Mouse (Mus musculus): Measurements from ENCODE around the gene Abhd4.

GRCm38 (mm10) chr14:54227911-54228451 lies 26.0 kb upstream of the Abhd4 start:
- TF ChIP-seq CTCF (IDR thresholded peaks at IDR 0.05): peak; percentile 86
- peak; percentile 61 for TF ChIP-seq EP300 (IDR thresholded peaks at IDR 0.05)
